Mouse (Mus musculus): Measurements from ENCODE around the gene Ocln. TPM values are rescaled to one million over a fixed set of nuclear protein-coding genes. Genes with fewer than 3 reads are reported as not detected.

The Ocln gene
- total RNA-seq (2021), result 9.5 and 10.7 TPM in 2 replicates
- long read RNA-seq, full-length matches to known transcripts, result 18 of 31 reads
- long read RNA-seq, partial matches to known transcripts, result 1 of 31 reads
- long read RNA-seq, other reads (novel, unspliced or antisense), result 12 of 31 reads

DNA sequence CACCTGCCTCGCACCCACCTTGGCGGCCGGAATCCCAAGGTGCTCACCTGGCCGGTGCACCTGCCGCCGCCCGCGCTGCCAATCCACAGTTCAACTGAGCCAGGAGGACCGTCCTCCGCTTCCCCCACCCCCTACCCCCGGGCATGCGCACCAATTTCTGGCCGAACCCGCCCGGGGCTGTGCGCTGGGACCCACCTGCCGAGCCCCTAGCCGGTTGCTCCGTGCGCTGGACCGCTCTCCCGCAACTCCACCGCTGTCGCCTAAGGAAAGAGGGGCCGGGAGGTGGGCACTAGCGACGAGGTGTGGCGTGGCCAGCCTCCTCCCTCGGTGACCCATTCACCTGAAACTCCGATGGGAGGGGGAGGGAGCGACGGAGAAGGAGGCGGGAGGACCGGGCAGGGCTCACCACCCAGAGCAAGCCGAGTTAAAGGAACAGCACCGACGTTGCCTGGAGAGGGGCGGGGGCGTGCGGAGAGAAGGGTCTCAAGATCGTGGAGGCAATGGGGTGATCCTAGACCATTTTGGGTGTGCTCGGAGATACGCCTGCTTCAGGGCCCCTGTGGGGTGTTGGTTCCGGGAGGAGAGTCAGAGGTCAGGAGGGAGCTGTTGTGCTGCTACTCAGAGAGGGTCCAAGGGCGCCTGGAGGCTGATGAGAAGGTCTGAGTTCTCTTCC, at the start of gene Ocln:
Gene Ocln, minus strand, starts transcription at position 350 of the 673 bp plus-strand sequence.
- peak; percentile 56 for DNase-seq

GRCm38 (mm10) chr13:100601034-100601433, 48.5 kb upstream of the Ocln start:
- DNase-seq, result no peak

DNA sequence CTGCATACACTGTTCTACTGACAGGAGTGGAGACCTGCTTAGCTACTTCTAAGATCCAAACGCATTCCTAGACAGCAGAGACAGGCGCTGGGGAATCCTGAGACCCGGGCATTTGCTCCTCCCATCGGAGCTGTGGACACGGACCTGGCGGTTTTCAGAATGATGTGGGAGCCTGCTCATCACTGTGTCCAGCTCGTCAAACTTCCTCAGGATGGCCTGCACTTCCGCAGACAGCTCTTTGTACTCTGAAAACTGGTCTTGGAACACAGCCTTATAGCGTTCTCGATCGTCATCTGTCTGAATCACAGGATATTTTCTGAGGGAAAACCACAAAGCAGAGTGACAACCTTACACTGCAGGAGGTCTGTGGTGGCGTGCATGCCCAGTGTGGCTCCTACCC, 47.8 kb upstream of the Ocln start:
- no peak for DNase-seq

- DNase-seq, result no peak
Measured at GRCm38 (mm10) chr13:100597284-100597683, 44.8 kb upstream of the Ocln start.

GRCm38 (mm10) chr13:100595552-100595885, 43.0 kb upstream of the Ocln start:
- no peak for DNase-seq

DNA sequence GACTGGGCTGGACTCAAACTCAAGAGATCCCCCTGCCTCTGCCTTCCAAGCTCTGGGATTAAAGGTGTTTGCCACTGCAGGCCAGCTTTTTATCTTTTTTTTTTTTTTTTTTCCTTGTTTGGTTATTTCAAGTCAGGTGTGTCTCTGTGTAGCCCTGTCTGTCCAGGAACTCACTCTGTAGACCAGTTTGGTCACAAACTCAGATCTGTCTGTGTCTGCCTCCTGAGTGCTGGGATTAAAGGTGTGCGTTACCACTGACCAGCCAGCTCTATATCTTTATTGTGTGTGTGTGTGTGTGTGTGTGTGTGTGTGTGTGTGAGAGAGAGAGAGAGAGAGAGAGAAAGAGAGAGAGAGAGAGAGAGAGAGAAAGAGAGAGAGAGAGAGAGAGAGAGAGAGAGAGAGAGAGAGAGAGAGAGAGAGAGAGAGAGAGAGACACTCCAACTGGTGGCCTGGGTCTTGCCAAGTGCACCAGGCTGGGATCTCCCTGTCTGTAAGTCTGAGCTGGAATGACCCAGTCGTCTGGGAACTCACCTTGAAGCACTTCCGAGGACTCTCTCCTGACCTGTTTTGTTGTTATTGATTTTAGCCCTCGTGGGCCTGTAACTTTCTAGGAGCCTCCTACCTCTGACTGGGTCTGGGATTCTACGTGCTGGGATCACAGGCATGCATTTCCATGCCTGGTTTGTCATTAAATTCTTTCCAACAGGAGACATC, 42.5 kb upstream of the Ocln start:
- DNase-seq, result no peak

DNA sequence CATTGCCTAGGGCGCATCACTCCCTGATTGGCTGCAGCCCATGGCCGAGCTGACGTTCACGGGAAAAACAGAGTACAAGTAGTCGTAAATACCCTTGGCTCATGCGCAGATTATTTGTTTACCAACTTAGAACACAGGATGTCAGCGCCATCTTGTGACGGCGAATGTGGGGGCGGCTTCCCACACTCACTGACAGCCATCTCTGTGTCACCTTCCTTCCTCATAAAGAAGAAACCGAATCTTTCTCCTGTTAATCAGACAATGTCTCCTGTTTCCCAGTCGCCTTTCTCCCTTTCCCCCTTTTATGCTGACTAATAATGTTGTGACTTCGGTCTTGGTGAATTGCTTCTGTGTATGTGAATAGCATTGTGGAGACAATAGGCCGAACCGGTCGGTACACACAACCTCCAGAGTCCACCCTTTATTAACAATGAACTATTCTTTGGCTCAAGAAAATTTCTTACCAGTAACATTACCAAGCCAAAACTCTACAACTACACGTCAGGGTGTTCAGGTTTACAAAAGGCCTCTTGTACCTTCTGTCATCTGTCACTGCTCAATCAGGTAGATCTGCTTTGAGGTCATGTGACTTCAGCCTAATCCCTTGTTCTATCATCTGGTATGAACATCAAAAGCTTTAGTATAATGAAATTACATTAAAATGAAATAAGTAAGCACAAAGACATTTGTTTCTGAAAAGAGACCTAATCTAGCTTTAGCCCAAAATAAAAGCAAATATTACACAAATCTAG, 41.7 kb upstream of the Ocln start:
- no peak for DNase-seq

DNA sequence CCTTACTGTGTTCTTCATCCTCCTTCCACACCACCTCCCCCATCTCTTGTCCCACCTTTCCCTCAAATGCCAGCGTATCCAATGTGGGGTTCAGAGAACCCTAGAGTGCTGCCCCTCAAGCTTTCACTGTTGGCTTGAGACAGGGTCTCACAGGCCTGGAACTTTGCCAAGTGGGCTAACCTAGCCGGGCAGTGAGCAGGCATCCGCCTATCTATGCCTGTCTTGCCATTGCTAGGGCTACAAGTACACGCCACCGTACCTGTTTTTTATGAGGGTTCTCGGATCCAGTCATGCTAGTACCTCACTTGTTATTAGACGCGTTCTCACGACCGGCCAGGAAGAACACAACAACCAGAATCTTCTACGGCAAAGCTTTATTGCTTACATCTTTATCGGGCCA, 36.1 kb upstream of the Ocln start:
- DNase-seq, result no peak

DNA sequence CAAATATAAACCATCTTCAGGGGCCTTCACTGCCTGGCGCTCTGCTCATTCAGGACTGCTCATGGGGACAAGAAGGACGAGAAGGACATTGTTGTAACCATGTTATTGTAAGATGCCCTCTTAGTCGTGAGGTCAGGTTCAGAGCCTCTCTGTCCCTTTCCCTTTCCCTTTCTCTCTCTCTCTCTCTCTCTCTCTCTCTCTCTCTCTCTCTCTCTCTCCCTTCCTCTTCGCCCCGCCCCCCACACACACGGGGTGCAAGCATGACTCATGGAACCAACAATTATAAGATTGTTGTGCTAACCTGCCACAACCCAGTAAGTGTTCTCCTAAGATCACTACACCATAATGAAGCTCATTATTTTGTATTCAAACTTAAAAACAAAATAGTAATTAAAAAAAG, 29.6 kb upstream of the Ocln start:
- no peak for DNase-seq

DNA sequence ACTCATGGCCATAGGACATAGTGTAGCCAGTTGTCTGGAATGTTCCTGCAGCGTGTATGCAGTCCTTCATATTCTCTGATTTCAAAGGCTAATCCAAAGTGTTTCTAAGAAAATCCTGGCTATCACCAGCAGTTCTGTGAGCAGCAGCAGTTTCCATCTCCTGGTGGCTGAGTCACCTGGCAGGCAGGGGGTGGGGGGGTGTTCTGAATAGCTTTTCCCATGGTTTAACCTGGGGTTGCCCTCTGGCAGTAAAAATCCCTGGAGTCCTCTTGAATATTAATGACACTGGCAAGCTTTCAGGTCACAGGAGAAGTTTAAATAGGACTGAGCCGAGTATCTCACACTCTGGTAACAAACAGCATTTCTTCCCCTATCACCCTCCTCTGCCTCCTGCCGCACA, 29.2 kb upstream of the Ocln start:
- DNase-seq, result no peak

DNA sequence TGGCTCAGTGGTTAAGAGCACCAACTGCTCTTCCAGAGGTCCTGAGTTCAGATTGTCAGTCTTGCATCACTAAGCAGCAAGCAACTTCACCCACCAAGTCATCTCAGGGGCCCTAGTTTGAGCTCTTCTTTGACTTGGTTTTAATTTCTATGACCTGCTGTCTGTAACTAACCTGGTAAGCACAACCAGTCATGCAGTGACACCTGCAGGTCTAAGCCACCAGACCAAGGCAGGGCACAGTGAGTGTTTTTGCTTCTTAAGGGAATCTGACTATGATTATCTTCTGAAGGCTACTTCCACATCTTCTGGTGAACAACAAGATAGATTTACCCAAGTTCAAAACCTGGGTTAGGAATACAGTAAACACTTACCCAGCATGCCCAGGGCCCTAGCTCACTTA, 27.4 kb upstream of the Ocln start:
- DNase-seq, result no peak

- DNase-seq, result no peak
Measured at GRCm38 (mm10) chr13:100579220-100579619, 26.7 kb upstream of the Ocln start.

DNA sequence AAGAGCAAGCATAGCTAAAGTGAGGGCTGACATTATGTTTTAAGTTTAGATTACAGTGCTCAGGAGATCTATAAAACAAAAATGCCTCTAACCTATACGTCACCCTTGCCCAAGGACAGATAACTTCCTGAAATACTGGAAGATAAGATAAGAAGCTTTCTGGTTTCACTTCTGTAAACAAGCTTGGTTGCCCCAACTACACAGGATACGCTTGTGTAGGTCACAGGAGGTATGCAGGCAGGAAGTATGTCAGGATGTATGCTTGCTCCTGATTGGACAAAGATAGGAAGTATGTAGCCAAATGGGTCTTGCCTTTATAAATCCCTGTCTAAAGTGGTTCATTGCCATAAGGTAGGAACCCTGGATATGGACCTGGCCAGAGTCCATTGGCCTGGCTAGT, 23.4 kb upstream of the Ocln start:
- DNase-seq, result no peak

DNA sequence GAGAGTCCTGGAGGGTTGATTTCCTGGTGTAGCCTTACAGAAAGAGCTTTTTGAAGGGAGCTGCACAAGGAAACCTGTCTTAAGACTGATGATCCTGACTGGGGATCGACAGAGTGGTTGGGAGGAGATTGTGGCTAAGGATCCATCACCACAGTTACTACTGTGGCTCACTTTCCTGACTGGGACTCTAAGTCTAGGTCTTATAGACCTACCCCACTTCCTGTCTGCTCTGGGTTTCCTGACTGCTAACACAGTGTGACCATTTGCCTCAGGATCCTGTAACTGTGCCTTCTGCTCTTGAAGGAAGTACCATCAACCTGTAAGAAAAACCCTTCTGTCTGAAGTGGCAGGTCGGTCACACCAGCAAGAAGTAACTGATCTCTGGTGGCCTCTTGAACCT, 18.2 kb upstream of the Ocln start:
- no peak for DNase-seq

DNA sequence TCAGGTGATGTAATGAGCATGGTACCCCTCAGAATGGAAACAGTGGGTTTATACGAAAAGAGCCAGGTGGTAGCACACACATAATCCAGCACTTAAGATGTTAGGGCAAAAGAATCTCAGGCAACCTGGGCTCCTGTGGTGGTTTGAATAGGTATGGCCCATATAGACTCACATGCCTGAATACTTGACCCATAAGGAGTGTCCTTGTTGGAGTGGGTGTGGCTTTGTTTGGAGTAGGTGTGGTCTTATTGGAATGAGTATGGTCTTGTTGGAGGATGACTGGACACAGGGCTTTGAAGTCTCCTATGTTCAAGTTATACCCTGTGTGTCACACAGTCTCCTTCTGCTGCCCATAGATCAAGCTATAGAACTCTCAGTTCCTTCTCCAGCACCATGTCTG, 15.8 kb upstream of the Ocln start:
- no peak for DNase-seq

GRCm38 (mm10) chr13:100559449-100559848, 6.9 kb upstream of the Ocln start:
- DNase-seq, result no peak

DNA sequence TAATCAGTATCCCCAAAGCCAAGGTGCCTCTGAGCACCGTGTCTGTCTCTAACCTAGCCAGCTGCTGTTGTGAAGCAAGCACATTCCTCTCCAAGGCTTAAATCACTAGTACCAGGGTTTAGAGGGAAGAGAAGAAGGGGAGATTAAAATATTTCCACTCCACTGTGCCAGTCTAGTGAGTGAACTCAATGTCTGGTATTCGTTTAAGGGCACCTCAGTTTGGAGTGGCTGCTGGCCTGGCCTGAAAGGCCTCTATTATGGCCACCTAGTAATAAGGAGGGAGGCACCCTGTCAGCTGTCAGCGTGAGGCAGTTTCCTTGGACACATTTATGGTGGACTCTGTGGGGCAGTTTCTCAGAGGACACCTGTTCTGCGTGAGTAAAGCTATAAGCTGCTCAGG, 4.5 kb upstream of the Ocln start:
- no peak for DNase-seq

DNA sequence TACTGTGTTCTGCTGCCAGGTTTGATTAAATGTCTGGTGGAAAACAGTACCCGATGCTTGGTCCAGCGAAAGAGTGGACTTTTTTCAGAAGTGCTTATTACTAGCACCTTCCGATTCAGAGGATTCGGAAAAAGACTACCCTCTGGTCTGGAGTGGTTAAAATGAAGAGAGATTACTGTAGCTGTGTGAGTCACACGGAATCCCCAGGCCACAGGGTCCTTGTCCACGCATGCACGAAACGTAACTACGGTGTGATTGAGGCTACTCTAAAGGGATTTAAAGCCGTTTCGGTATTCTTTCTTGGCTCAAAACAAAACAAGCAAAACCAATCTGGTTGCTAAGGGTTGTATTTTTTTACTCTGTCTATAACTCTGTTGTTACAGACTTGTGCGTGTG, 522 bp upstream of the Ocln start:
- peak; percentile 3 for DNase-seq

DNA sequence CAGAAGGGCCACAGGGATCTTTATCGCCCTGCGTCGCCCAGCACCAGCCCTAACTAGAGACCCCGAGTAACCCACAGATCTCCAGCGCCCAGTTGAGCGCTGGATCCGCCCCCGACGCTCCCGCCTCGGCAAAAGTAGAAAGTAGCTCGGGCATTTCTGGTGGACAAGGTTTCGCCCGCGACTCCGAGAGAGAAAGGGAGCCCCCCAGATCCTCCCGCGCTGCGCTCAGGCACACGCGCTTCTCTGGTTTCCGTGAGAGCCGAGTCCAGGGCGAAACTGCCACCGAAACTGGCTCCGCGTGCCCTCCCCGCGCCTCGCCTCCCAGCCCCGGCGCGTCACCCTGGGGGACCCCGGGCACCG, 529 bp downstream of the Ocln start:
- no peak for DNase-seq

- DNase-seq, result peak; percentile 6
Measured at GRCm38 (mm10) chr13:100551371-100552008, 1.0 kb downstream of the Ocln start.

DNA sequence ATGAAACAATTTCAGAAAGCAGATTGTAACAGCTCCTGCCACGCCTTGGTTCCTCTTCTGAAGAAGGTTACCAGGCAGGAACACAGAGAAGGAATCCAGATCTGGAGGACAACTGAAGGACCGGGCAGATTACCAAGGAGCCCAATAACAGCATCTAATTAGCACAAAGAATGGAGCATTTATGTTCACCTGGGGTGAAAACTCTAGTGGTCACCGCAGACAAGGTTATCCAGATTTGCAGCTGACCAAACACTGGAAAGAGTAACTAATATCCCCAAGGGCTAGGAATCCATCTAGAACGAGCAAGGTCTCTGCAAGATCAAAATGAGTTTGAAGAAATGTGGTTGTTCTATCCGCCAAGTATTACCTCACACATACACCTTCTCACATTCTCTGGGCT, 5.2 kb downstream of the Ocln start:
- DNase-seq, result no peak

DNA sequence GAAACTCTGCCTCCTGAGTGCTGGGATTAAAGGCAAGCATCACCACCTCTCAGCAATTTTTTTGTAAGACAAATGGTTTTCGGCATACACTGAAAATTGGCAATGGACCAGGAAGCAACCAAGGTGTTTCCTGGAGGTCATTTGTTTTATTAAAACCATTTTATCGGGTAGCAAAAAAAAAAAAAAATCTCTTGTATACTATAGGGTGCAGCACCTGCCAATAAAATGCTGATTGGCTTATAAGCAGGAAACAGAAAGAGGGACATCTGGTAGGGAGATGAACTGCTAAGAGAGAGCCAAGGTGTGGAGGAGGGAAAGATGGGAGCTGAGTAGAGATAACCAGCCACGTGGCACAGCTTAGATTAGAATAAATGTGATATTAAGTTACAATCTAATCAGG, 7.0 kb downstream of the Ocln start:
- no peak for DNase-seq

DNA sequence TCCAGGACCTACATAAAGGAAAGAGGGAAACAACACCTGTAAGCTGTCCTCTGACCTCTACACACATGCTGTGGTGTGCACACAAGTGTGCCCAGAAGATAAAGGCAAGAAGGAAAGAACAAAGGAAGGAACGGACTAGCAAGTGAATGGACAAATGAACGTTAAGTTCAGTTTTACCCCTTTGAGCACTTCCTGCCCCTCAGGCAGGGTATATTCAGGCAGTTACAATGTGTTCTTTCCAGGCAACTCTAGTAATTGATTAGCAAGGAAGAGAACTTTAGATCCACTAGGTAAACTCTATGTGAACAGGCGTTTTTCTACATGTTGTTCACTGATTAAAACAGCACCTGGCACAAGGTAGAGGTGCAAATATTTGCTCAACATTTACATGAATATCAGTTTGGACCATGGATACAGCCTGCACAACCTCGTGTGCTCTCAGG, 8.3 kb downstream of the Ocln start:
- no peak for DNase-seq
